Mouse (Mus musculus): ENCODE results near the gene Gfpt2.
"Not testable (repeated sequence)": the region's sequence is repeated elsewhere in the genome, so short reads cannot be mapped to it uniquely, and the experiment has no call there.

Gfpt2 gene

DNA sequence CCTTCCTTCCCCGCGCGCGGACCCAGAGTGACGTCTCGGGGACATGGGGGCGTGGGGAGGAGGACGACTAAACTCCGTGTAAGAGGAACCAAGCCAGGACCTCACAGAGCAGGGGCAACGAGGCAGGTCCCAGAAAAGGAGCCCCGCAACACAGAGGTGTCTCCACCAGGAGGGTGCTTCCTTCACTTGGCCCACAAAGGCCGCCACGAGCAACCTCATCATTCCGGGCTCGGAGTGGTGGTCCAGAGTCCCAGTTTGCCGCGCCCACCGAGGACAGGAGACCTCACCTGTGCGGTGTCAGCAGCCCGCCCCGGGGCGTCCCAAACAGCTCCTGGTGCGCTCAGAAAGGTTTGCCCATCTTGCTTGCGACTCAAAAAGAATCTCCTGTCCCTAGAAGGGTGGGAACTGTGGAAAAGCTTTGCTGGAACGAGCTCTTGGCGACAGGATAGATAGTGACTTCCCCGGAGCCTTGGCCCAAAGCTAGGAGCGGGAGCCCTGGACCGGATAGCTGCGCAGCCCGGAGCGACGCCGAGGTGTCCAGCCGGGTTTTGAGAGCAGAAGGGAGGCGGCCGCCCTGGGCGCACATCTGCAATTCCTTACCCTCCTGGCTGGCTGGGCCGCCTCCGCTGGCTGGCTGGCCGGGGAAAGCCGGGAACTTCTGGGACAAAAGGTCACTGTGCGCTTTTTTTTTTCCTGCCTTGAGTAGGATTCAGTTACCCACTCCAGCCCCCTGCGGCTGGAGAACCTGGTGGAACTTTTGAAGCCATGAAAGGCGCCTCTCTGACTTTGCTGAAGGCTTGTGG, 565 bp downstream of the Gfpt2 start:
- peak; percentile 43 for DNase-seq

DNA sequence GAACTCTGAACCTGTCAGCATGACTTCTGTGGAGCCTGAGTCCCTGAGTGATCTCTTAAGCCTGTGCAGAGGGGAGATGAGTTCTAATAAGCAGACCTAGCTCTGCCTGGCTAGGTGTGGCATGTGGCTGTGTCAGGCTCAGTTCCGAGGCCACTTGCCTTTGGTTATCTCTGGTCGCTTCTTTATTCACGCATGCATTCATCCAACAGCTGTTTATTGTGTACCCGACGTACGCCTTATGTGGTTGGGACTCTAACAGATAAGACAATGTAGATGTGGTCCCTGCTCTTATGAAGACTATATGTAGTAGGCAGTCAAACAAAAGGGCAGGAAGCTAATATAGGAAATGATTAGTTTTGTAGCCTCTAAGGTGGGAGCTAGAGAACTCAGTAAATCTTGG, 5.0 kb downstream of the Gfpt2 start:
- no peak for DNase-seq

GRCm38 (mm10) chr11:49801516-49801915, 7.5 kb downstream of the Gfpt2 start:
- peak; percentile 41 for DNase-seq

GRCm38 (mm10) chr11:49803801-49804200, 9.8 kb downstream of the Gfpt2 start:
- no peak for DNase-seq

DNA sequence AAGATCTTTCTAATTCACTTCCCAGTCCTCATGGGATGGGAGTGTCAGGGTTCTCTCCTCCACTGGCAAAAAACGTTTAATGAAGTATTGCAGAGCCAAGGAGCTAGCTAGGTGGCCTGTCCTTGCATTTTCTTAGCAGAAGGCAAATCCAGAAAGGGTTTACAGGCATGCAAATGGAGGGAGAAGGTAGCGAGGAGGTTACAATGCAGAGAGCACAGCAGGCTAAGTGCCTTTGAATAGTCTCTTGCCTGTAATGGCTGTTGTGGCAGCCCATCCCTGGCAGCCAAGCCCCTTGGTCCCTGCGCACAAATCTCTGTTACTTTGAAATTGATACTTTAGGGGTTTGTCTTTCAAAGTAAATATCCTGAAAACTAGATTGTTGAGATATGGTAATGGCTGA, 12.2 kb downstream of the Gfpt2 start:
- DNase-seq, result no peak

DNA sequence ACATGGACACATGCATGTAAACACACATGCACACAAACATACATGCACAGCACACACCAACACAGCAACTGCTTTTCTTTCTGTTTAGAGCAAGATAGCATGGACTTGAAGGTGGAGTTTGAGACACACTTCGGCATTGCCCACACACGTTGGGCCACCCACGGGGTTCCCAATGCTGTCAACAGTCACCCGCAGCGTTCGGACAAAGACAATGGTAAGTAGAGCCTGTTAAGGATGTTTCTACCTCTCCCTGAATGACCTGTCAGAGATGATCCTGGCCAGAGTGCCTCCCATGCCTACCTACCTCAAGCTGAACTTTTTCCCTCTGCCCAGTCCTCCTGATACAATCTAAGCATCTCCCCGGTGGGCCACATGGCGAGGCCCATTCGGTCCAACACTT, 15.0 kb downstream of the Gfpt2 start:
- DNase-seq, result no peak

DNA sequence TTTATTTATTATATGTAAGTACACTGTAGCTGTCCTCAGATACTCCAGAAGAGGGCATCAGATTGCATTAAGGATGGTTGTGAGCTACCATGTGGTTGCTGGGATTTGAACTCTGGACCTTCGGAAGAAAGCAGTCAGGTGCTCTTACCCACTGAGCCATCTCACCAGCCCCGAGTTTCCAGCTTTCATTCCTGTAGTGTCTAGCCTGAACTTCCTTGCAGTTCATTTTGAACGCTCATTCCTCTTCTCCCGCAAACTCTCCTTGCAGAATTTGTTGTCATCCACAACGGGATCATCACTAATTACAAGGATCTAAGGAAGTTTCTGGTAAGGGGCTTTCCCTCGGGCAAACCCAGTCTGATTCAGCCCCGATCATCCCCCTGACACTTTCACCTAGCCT, 16.7 kb downstream of the Gfpt2 start:
- not testable (repeated sequence) for DNase-seq

- no peak for DNase-seq
Observed at GRCm38 (mm10) chr11:49811099-49811541, 17.1 kb downstream of the Gfpt2 start.

- DNase-seq, result no peak
Observed at GRCm38 (mm10) chr11:49811879-49812278, 17.9 kb downstream of the Gfpt2 start.

GRCm38 (mm10) chr11:49818869-49819566, 25.0 kb downstream of the Gfpt2 start:
- DNase-seq, result no peak

DNA sequence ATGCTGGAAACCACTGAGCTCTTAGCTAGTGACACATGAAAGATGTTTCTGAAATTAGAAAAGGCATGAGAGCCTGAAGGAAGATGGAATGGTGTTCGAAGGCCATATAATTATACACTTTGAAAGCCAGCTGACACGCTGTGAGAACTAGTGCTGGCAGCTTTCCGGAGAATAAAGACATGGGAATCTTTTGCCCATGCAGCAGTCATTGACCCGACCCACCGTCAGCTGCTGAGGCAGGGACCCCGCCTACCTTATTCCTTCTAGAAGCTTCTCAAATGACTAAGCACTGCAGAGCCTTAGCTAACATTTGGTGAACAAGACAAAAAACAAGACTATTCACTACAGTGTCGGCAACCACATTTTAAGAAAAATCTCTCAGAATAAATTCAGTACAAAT, 25.7 kb downstream of the Gfpt2 start:
- no peak for DNase-seq

DNA sequence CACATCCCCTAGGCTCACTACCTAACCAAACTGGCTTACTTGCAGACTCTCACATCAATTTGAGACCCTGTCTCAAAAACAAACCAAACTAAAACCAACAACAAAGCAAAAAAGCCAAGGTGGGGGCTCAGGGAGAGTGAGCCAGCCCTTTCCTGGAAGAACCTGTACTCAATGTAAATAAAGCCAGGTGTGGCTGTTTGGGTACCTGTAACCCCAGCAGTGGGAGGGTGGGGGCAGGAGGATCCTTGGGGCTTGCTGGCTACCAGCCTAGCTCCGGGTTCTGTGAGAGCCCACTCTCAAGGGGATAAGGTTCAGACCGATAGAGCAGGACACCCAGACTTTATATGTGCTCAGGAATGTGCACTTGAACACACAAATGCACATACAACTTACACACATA, 26.9 kb downstream of the Gfpt2 start:
- no peak for DNase-seq

- no peak for DNase-seq
Observed at GRCm38 (mm10) chr11:49821546-49821945, 27.6 kb downstream of the Gfpt2 start.

- DNase-seq, result no peak
Observed at GRCm38 (mm10) chr11:49822337-49822736, 28.4 kb downstream of the Gfpt2 start.

DNA sequence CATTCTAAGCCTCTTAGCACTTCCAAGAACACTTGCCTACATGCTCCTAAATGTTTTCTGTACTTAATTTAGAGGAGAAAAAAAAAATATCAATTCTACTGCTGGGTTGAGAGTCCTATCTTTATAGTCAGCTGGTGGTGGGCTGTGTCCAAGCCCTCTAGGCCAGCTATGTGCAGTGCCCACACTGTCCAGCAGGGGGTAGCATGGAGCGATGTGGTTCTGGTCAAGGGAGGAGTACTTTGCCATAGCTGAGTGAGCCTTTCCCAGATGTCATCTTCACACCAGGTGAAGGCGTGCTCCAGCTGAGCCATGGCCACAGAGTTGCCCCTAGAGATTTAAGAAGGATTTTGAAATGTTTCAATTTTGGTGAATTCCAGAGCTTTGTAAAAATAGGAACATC, 30.9 kb downstream of the Gfpt2 start:
- DNase-seq, result peak; percentile 82

GRCm38 (mm10) chr11:49827243-49827642, 33.3 kb downstream of the Gfpt2 start:
- DNase-seq, result peak; percentile 32

- DNase-seq, result peak; percentile 51
Observed at GRCm38 (mm10) chr11:49829176-49829745, 35.3 kb downstream of the Gfpt2 start.

GRCm38 (mm10) chr11:49831980-49832379, 38.0 kb downstream of the Gfpt2 start:
- no peak for DNase-seq

DNA sequence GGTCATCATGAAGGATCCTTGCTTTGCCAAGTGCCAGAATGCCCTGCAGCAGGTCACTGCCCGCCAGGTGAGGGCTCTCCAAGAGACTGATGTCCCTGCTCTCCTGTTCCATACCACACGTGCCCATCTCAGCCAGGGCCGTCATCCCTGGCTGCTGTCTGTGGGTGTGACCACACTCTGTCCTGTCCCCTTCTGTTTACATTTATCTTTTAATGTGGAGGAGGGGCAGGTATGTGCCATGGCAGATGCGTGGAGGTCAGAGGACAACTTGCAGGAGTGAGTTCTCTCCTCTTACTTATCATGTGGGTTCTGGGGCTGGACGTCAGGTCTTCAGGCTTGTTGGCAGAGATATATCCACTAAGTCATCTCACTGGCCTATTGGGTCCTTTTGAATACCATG, 39.0 kb downstream of the Gfpt2 start:
- no peak for DNase-seq

DNA sequence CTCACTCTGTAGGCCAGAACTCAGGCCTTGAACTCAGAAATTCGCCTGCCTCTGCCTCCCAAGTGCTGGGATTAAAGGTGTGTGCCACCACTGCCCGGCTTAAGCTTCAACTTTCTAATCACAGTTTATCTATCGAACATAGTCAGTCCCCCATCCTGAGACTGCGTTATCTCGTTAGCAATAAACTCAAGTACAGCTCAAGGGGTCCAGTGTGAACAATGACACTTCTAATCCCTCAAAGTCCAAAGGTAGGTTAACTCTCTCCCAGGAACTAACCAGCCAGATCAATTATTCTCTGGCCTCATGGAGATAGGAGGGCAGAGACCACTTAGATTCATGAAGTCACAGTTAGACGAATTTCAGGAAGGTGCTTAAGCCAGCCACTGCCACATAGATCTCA, 40.3 kb downstream of the Gfpt2 start:
- no peak for DNase-seq

GRCm38 (mm10) chr11:49835257-49835956, 41.4 kb downstream of the Gfpt2 start:
- no peak for DNase-seq

GRCm38 (mm10) chr11:49837717-49838407, 43.9 kb downstream of the Gfpt2 start:
- DNase-seq, result no peak

DNA sequence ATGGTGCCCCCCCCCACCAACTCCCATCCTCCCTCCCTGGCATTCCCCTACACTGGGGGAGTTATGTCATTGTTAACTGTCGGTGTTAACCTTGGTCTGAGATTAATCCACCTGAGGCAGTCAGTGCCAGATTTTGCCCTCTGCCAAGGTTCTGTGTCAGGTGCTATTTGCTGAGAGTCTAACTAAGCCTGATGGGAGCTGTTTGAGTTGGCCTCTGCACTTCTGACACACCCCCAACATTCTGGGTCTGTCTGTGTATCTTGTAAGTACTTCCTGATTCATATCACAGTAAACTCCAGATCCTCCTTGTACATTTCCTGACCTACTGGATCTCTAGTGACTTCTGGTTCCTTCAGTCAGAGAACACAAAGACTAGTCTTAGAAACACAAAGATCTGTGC, 46.7 kb downstream of the Gfpt2 start:
- peak; percentile 30 for DNase-seq

Data from lung, postnatal 10 days (tissue).